Mouse (Mus musculus) ovary, postnatal 36 days (tissue): ENCODE measurements around the gene Nr1i3.
"Not testable (repeated sequence)": the region's sequence is repeated elsewhere in the genome, so short reads cannot be mapped to it uniquely, and the experiment has no call there.

ENCODE experiments used
- DNase-seq: peaks from one replicate; pipeline ENCODE4 v3.0.0; 2022; ENCODE audit warnings: low spot score, mixed read lengths

Gene Nr1i3

GRCm38 (mm10) chr1:171230215-171230614 lies 16.4 kb downstream of the Nr1i3 start:
- no peak for DNase-seq

- DNase-seq = no peak
Observed at GRCm38 (mm10) chr1:171231844-171232243, 18.1 kb downstream of the Nr1i3 start.

GRCm38 (mm10) chr1:171232348-171232747 lies 18.6 kb downstream of the Nr1i3 start:
- DNase-seq = no peak

GRCm38 (mm10) chr1:171232800-171233730 lies 19.3 kb downstream of the Nr1i3 start:
- DNase-seq = no peak

- no peak for DNase-seq
Observed at GRCm38 (mm10) chr1:171234126-171234525, 20.4 kb downstream of the Nr1i3 start, which contains the start of gene Fcer1g. Gene Fcer1g (minus strand): TSS chr1:171234365.

- no peak for DNase-seq
Observed at GRCm38 (mm10) chr1:171234538-171234937, 20.8 kb downstream of the Nr1i3 start.

GRCm38 (mm10) chr1:171235791-171236190 lies 22.0 kb downstream of the Nr1i3 start:
- DNase-seq = no peak

GRCm38 (mm10) chr1:171237438-171237837 lies 23.7 kb downstream of the Nr1i3 start:
- no peak for DNase-seq

- DNase-seq = peak; percentile 63
Observed at GRCm38 (mm10) chr1:171238463-171238862, 24.7 kb downstream of the Nr1i3 start.

- no peak for DNase-seq
Observed at GRCm38 (mm10) chr1:171239992-171240744, 26.4 kb downstream of the Nr1i3 start.

GRCm38 (mm10) chr1:171240911-171241310 lies 27.1 kb downstream of the Nr1i3 start:
- DNase-seq = no peak

- not testable (repeated sequence) for DNase-seq
Observed at GRCm38 (mm10) chr1:171241952-171242351, 28.2 kb downstream of the Nr1i3 start.

GRCm38 (mm10) chr1:171245353-171245752 lies 31.6 kb downstream of the Nr1i3 start:
- no peak for DNase-seq

- peak; percentile 96 for DNase-seq
Observed at GRCm38 (mm10) chr1:171246709-171247452, 33.1 kb downstream of the Nr1i3 start.

- no peak for DNase-seq
Observed at GRCm38 (mm10) chr1:171247453-171247841, 33.7 kb downstream of the Nr1i3 start.

- DNase-seq = no peak
Observed at GRCm38 (mm10) chr1:171247916-171248315, 34.1 kb downstream of the Nr1i3 start.

GRCm38 (mm10) chr1:171248386-171249226 lies 34.8 kb downstream of the Nr1i3 start:
- DNase-seq = no peak

GRCm38 (mm10) chr1:171249913-171250600 lies 36.3 kb downstream of the Nr1i3 start, which contains the start of gene Adamts4:
Gene Adamts4 (plus strand): TSS chr1:171250421.
- no peak for DNase-seq

- DNase-seq = no peak
Observed at GRCm38 (mm10) chr1:171250680-171251593, 37.2 kb downstream of the Nr1i3 start, which contains the start of gene Ndufs2. Gene Ndufs2 (minus strand): TSS chr1:171251388.
